Mouse (Mus musculus) embryonic facial prominence, embryonic 12.5 days (tissue): ENCODE measurements around the gene Pgrmc2. TPM values are rescaled to one million over a fixed set of nuclear protein-coding genes. Genes with fewer than 3 reads are reported as not detected.

Experiments used
- ATAC-seq: fragments of 200-750 bp; cut with Nextera tagmentation; 2 replicates; pipeline ENCODE4 v1.8.0; 2017; ENCODE audit not compliant: insufficient number of reproducible peaks, insufficient read depth, low FRiP score, low TSS enrichment
- H3K27ac ChIP-seq: fragments of 300-500 bp; sonication (generic); 2 replicates; pipeline ENCODE4 v1.5.1; 2016; ENCODE audit warnings: mild to moderate bottlenecking
- H3K27me3 ChIP-seq: fragments of 300-500 bp; sonication (generic); 2 replicates; pipeline ENCODE4 v1.6.1; 2016; ENCODE audit warnings: mild to moderate bottlenecking, moderate library complexity
- H3K36me3 ChIP-seq: fragments of 300-500 bp; sonication (generic); 2 replicates; pipeline ENCODE4 v1.6.1; 2016; ENCODE audit warnings: mild to moderate bottlenecking
- H3K4me1 ChIP-seq: fragments of 300-500 bp; sonication (generic); 2 replicates; pipeline ENCODE4 v1.6.1; 2016
- H3K4me2 ChIP-seq: fragments of 300-500 bp; sonication (generic); replicated peaks from 2 replicates; pipeline ENCODE4 v1.6.1; 2016; ENCODE audit warnings: mild to moderate bottlenecking, moderate library complexity
- H3K4me3 ChIP-seq: fragments of 300-500 bp; sonication (generic); 2 replicates; pipeline ENCODE4 v1.5.1; 2016; ENCODE audit warnings: mild to moderate bottlenecking
- H3K9ac ChIP-seq: fragments of 300-500 bp; sonication (generic); 2 replicates; pipeline ENCODE4 v1.6.1; 2016; ENCODE audit warnings: mild to moderate bottlenecking, moderate library complexity
- H3K9me3 ChIP-seq: fragments of 300-500 bp; sonication (generic); 2 replicates; pipeline ENCODE4 v1.6.1; 2016; ENCODE audit warnings: mild to moderate bottlenecking, moderate library complexity
- WGBS: fragments of 180-500 bp; shearing (Covaris S2); methylation state at CpG from one replicate; pipeline ENCODE4 v1.1.7; 2016; 5-methylcytosine and 5-hydroxymethylcytosine counted together
- polyA plus RNA-seq: library from polyadenylated mRNA; unstranded; fragments of >200 nt; fragmentation: Nextera tagmentation; extraction: Ambion mirVana; gene quantifications from 2 replicates; pipeline ENCODE4 v1.2.1, GENCODE M21; 2016

The Pgrmc2 gene
- polyA plus RNA-seq, 1 experiment from 2014 or later, result 50.8 TPM

- Histone ChIP-seq H3K9me3 (no peaks in the 10 kb centered on the region), H3K27ac (no peak overlapping the region), H3K36me3 (peaks cover 26% of the 10 kb centered on the region), H3K27me3 (no peaks in the 10 kb centered on the region), H3K4me1 (no peaks in the 10 kb centered on the region), H3K9ac (no peak overlapping the region), H3K4me2 (no peak overlapping the region), H3K4me3 (no peak overlapping the region)
- ATAC-seq, result no peak
- WGBS, result 88% methylated on average over 2 of the region's 2 CpGs
Observed at GRCm38 (mm10) chr3:41065320-41065719, 17.5 kb downstream of the Pgrmc2 start.

GRCm38 (mm10) chr3:41062758-41063157, 20.1 kb downstream of the Pgrmc2 start:
- Histone ChIP-seq H3K4me3 (no peak overlapping the region), H3K27me3 (no peaks in the 10 kb centered on the region), H3K4me2 (no peak overlapping the region), H3K4me1 (no peaks in the 10 kb centered on the region), H3K27ac (no peak overlapping the region), H3K9me3 (no peaks in the 10 kb centered on the region), H3K36me3 (0 out of 2 replicates have a peak, but pooled peaks cover 18% of the 10 kb centered on the region), H3K9ac (no peak overlapping the region)
- WGBS, result 94% methylated on average over 2 of the region's 2 CpGs
- no peak for ATAC-seq

GRCm38 (mm10) chr3:41061831-41062565, 20.8 kb downstream of the Pgrmc2 start:
- WGBS, result 89% methylated on average over 3 of the region's 3 CpGs

GRCm38 (mm10) chr3:41059249-41059648, 23.6 kb downstream of the Pgrmc2 start:
- WGBS, result 84% methylated on average over 3 of the region's 3 CpGs
- Histone ChIP-seq H3K36me3 (0 out of 2 replicates have a peak, but pooled peaks cover 10% of the 10 kb centered on the region), H3K27me3 (no peaks in the 10 kb centered on the region), H3K27ac (no peak overlapping the region), H3K9ac (no peak overlapping the region), H3K4me2 (no peak overlapping the region), H3K9me3 (no peaks in the 10 kb centered on the region), H3K4me3 (no peak overlapping the region), H3K4me1 (no peaks in the 10 kb centered on the region)
- ATAC-seq, result no peak

More at GRCm38 (mm10) chr3:41061831-41062565, 20.8 kb downstream of the Pgrmc2 start:
- Histone ChIP-seq H3K4me3 (no peak overlapping the region), H3K9ac (no peak overlapping the region), H3K4me2 (no peak overlapping the region), H3K4me1 (no peaks in the 10 kb centered on the region), H3K9me3 (no peaks in the 10 kb centered on the region), H3K27ac (no peak overlapping the region), H3K36me3 (0 out of 2 replicates have a peak, but pooled peaks cover 18% of the 10 kb centered on the region), H3K27me3 (no peaks in the 10 kb centered on the region)
- ATAC-seq, result no peak

GRCm38 (mm10) chr3:41058395-41058794, 24.5 kb downstream of the Pgrmc2 start:
- H3K9me3 ChIP-seq, result no peaks in the 10 kb centered on the region
- H3K4me1 ChIP-seq, result no peaks in the 10 kb centered on the region
- H3K36me3 ChIP-seq, result 0 out of 2 replicates have a peak, but pooled peaks cover 2% of the 10 kb centered on the region
- no peak overlapping the region for H3K9ac ChIP-seq
- no peak overlapping the region for H3K4me2 ChIP-seq
- no peak overlapping the region for H3K27ac ChIP-seq
- no peak for ATAC-seq
- no peak overlapping the region for H3K4me3 ChIP-seq
- WGBS, result 77% methylated on average over 2 of the region's 2 CpGs
- H3K27me3 ChIP-seq, result no peaks in the 10 kb centered on the region

- H3K27me3 ChIP-seq, result no peaks in the 10 kb centered on the region
- ATAC-seq, result no peak
- H3K9ac ChIP-seq, result no peak overlapping the region
- WGBS, result 87% methylated on average over 3 of the region's 3 CpGs
- H3K27ac ChIP-seq, result no peak overlapping the region
- H3K4me1 ChIP-seq, result no peaks in the 10 kb centered on the region
- H3K4me2 ChIP-seq, result no peak overlapping the region
- H3K9me3 ChIP-seq, result no peaks in the 10 kb centered on the region
- H3K4me3 ChIP-seq, result no peak overlapping the region
- H3K36me3 ChIP-seq, result no peaks in the 10 kb centered on the region
Observed at GRCm38 (mm10) chr3:41053334-41053733, 29.5 kb downstream of the Pgrmc2 start.

GRCm38 (mm10) chr3:41047838-41048237, 35.0 kb downstream of the Pgrmc2 start:
- Histone ChIP-seq H3K36me3 (no peaks in the 10 kb centered on the region), H3K9me3 (no peaks in the 10 kb centered on the region), H3K4me3 (no peak overlapping the region), H3K4me1 (no peaks in the 10 kb centered on the region), H3K9ac (no peak overlapping the region), H3K27me3 (no peaks in the 10 kb centered on the region), H3K4me2 (no peak overlapping the region), H3K27ac (no peak overlapping the region)
- no peak for ATAC-seq
- 83% methylated on average over 6 of the region's 6 CpGs for WGBS

GRCm38 (mm10) chr3:41043756-41044354, 39.0 kb downstream of the Pgrmc2 start:
- ATAC-seq, result no peak
- 71% methylated on average over 11 of the region's 11 CpGs for WGBS
- no peak overlapping the region for H3K4me3 ChIP-seq

GRCm38 (mm10) chr3:41042195-41042938, 40.5 kb downstream of the Pgrmc2 start:
- WGBS, result 79% methylated on average over 4 of the region's 4 CpGs
- Histone ChIP-seq H3K9ac (no peak overlapping the region), H3K36me3 (no peaks in the 10 kb centered on the region), H3K27me3 (no peaks in the 10 kb centered on the region), H3K4me1 (no peaks in the 10 kb centered on the region), H3K4me3 (no peak overlapping the region), H3K4me2 (no peak overlapping the region), H3K9me3 (no peaks in the 10 kb centered on the region), H3K27ac (no peak overlapping the region)
- no peak for ATAC-seq

More at GRCm38 (mm10) chr3:41043756-41044354, 39.0 kb downstream of the Pgrmc2 start:
- no peaks in the 10 kb centered on the region for H3K36me3 ChIP-seq
- H3K4me1 ChIP-seq, result no peaks in the 10 kb centered on the region
- H3K9me3 ChIP-seq, result no peaks in the 10 kb centered on the region
- no peak overlapping the region for H3K4me2 ChIP-seq
- H3K27ac ChIP-seq, result no peak overlapping the region
- H3K27me3 ChIP-seq, result no peaks in the 10 kb centered on the region
- H3K9ac ChIP-seq, result no peak overlapping the region

GRCm38 (mm10) chr3:41041241-41041640, 41.6 kb downstream of the Pgrmc2 start:
- Histone ChIP-seq H3K4me1 (no peaks in the 10 kb centered on the region), H3K4me2 (no peak overlapping the region), H3K36me3 (no peaks in the 10 kb centered on the region), H3K27me3 (no peaks in the 10 kb centered on the region), H3K4me3 (no peak overlapping the region), H3K9me3 (no peaks in the 10 kb centered on the region), H3K27ac (no peak overlapping the region), H3K9ac (no peak overlapping the region)
- 65% methylated on average over 5 of the region's 5 CpGs for WGBS
- ATAC-seq, result no peak

GRCm38 (mm10) chr3:41038297-41038916, 44.4 kb downstream of the Pgrmc2 start:
- ATAC-seq, result no peak
- H3K27ac ChIP-seq, result no peak overlapping the region
- no peak overlapping the region for H3K4me2 ChIP-seq
- H3K36me3 ChIP-seq, result no peaks in the 10 kb centered on the region
- no peak overlapping the region for H3K4me3 ChIP-seq
- H3K27me3 ChIP-seq, result no peaks in the 10 kb centered on the region
- H3K4me1 ChIP-seq, result no peaks in the 10 kb centered on the region
- H3K9ac ChIP-seq, result no peak overlapping the region
- H3K9me3 ChIP-seq, result no peaks in the 10 kb centered on the region
- 66% methylated on average over 5 of the region's 5 CpGs for WGBS
